Mouse (Mus musculus): ENCODE data around the gene Cdc42bpg.

DNA sequence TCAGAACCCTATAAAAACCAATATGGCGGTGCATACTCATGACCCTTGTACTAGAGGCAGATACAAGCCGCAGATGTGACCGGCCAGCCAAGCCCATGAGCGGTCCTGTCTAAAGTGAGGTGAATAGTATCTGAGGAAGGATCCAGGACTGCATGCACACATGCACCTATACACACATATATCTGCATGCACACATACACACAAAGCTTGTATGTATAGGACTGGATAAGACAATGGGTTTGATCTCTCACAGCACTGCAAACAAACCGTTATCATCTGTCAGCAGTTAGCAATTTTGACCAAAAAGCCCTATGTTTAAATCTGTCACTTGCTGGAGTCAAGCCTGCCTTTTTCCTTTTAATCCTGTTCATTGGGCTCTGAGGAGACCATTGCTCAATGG, 4.1 kb upstream of the Cdc42bpg start:
- TF ChIP-seq POLR2A (IDR thresholded peaks at IDR 0.05; ENCODE audit: extremely low read depth, insufficient read depth, low read length), result no peak
- TF ChIP-seq CTCF (IDR thresholded peaks at IDR 0.05; ENCODE audit: extremely low read depth, insufficient read depth, low read length), result no peak
